Mouse (Mus musculus): Measurements from ENCODE around the gene Hes7.

Gene Hes7

GRCm38 (mm10) chr11:69100639-69101360 lies 19.4 kb upstream of the Hes7 start:
- no peak for DNase-seq (ENCODE audit: extremely low read depth, low read depth, low spot score)

GRCm38 (mm10) chr11:69101604-69102402 lies 18.4 kb upstream of the Hes7 start:
- DNase-seq (ENCODE audit: extremely low read depth, low read depth, low spot score): no peak

GRCm38 (mm10) chr11:69102403-69102725 lies 17.8 kb upstream of the Hes7 start:
- DNase-seq (ENCODE audit: extremely low read depth, low read depth, low spot score): no peak

- no peak for DNase-seq (ENCODE audit: extremely low read depth, low read depth, low spot score)
These were observed 17.1 kb upstream of the Hes7 start for GRCm38 (mm10) chr11:69103121-69103520.

- no peak for DNase-seq (ENCODE audit: extremely low read depth, low read depth, low spot score)
These were observed 16.4 kb upstream of the Hes7 start for GRCm38 (mm10) chr11:69103531-69104435.

- no peak for DNase-seq (ENCODE audit: extremely low read depth, low read depth, low spot score)
These were observed 15.7 kb upstream of the Hes7 start for GRCm38 (mm10) chr11:69104487-69104886.

- no peak for DNase-seq (ENCODE audit: extremely low read depth, low read depth, low spot score)
These were observed 15.0 kb upstream of the Hes7 start for GRCm38 (mm10) chr11:69105227-69105626.

- DNase-seq (ENCODE audit: extremely low read depth, low read depth, low spot score): no peak
These were observed 14.4 kb upstream of the Hes7 start for GRCm38 (mm10) chr11:69105796-69106195.

- DNase-seq (ENCODE audit: extremely low read depth, low read depth, low spot score): no peak
These were observed 13.9 kb upstream of the Hes7 start for GRCm38 (mm10) chr11:69106299-69106698.

- no peak for DNase-seq (ENCODE audit: extremely low read depth, low read depth, low spot score)
These were observed 13.4 kb upstream of the Hes7 start for GRCm38 (mm10) chr11:69106842-69107241.

GRCm38 (mm10) chr11:69107676-69108075 lies 12.5 kb upstream of the Hes7 start:
- DNase-seq (ENCODE audit: extremely low read depth, low read depth, low spot score): no peak

GRCm38 (mm10) chr11:69108223-69108622 lies 12.0 kb upstream of the Hes7 start:
- DNase-seq (ENCODE audit: extremely low read depth, low read depth, low spot score): no peak

- no peak for DNase-seq (ENCODE audit: extremely low read depth, low read depth, low spot score)
These were observed 10.9 kb upstream of the Hes7 start for GRCm38 (mm10) chr11:69109032-69109900.

- DNase-seq (ENCODE audit: extremely low read depth, low read depth, low spot score): no peak
These were observed 9.7 kb upstream of the Hes7 start for GRCm38 (mm10) chr11:69110319-69111046.

- DNase-seq (ENCODE audit: extremely low read depth, low read depth, low spot score): no peak
These were observed 9.0 kb upstream of the Hes7 start for GRCm38 (mm10) chr11:69111051-69111810.

GRCm38 (mm10) chr11:69111865-69112264 lies 8.3 kb upstream of the Hes7 start:
- DNase-seq (ENCODE audit: extremely low read depth, low read depth, low spot score): no peak

- no peak for DNase-seq (ENCODE audit: extremely low read depth, low read depth, low spot score)
These were observed 6.2 kb upstream of the Hes7 start for GRCm38 (mm10) chr11:69114018-69114417.

- no peak for DNase-seq (ENCODE audit: extremely low read depth, low read depth, low spot score)
These were observed 5.6 kb upstream of the Hes7 start for GRCm38 (mm10) chr11:69114621-69115020.

- DNase-seq (ENCODE audit: extremely low read depth, low read depth, low spot score): no peak
These were observed 3.4 kb upstream of the Hes7 start for GRCm38 (mm10) chr11:69116843-69117242.
